Mouse (Mus musculus) inflammation-experienced regulatory T-cells, adult 6 months (primary cell): ENCODE data around the gene Gm47985. TPM values are rescaled to one million over a fixed set of nuclear protein-coding genes. Genes with fewer than 3 reads are reported as not detected.
"Not testable (repeated sequence)": the region's sequence is repeated elsewhere in the genome, so short reads cannot be mapped to it uniquely, and the experiment has no call there.

Source experiments
- ATAC-seq: one replicate; pipeline ENCODE4 v1.8.0; 2017
- polyA plus RNA-seq, 3 experiments: library from polyadenylated mRNA; unstranded; fragments of 100-300 nt; shearing (Covaris generic); gene quantifications; one replicate each; pipeline ENCODE4 v1.2.1; 2017

Gm47985 gene
- polyA plus RNA-seq, 3 experiments from 2014 or later = 0.34 TPM; not detected in 2

GRCm38 (mm10) chr1:151177937-151178271 lies 4.4 kb upstream of the Gm47985 start:
- ATAC-seq = no peak

GRCm38 (mm10) chr1:151178505-151179083 lies 3.7 kb upstream of the Gm47985 start:
- ATAC-seq = no peak

GRCm38 (mm10) chr1:151180167-151180566 lies 2.2 kb upstream of the Gm47985 start:
- no peak for ATAC-seq

- not testable (repeated sequence) for ATAC-seq
Observed at GRCm38 (mm10) chr1:151186186-151186585, 3.8 kb downstream of the Gm47985 start.

- not testable (repeated sequence) for ATAC-seq
Observed at GRCm38 (mm10) chr1:151186879-151187424, 4.6 kb downstream of the Gm47985 start.

- ATAC-seq = no peak
Observed at GRCm38 (mm10) chr1:151188469-151188868, 6.1 kb downstream of the Gm47985 start.

- ATAC-seq = not testable (repeated sequence)
Observed at GRCm38 (mm10) chr1:151192075-151192474, 9.7 kb downstream of the Gm47985 start, which contains the start of gene Gm8947. Gm8947 (plus strand) TSS chr1:151192376.

GRCm38 (mm10) chr1:151192739-151193138 lies 10.4 kb downstream of the Gm47985 start:
- ATAC-seq = not testable (repeated sequence)

- ATAC-seq = not testable (repeated sequence)
Observed at GRCm38 (mm10) chr1:151195986-151196385, 13.6 kb downstream of the Gm47985 start.

- not testable (repeated sequence) for ATAC-seq
Observed at GRCm38 (mm10) chr1:151196690-151197089, 14.4 kb downstream of the Gm47985 start.

GRCm38 (mm10) chr1:151198120-151198519 lies 15.8 kb downstream of the Gm47985 start, which contains the start of gene Gm47995:
Gm47995 (plus strand) TSS chr1:151198448.
- ATAC-seq = not testable (repeated sequence)

GRCm38 (mm10) chr1:151200620-151201019 lies 18.3 kb downstream of the Gm47985 start:
- not testable (repeated sequence) for ATAC-seq

- not testable (repeated sequence) for ATAC-seq
Observed at GRCm38 (mm10) chr1:151202771-151203170, 20.4 kb downstream of the Gm47985 start.

- not testable (repeated sequence) for ATAC-seq
Observed at GRCm38 (mm10) chr1:151203818-151204217, 21.5 kb downstream of the Gm47985 start, which contains the start of gene 3110040M04Rik. 3110040M04Rik (plus strand) TSS chr1:151204121.

GRCm38 (mm10) chr1:151208493-151208892 lies 26.2 kb downstream of the Gm47985 start:
- not testable (repeated sequence) for ATAC-seq

- ATAC-seq = not testable (repeated sequence)
Observed at GRCm38 (mm10) chr1:151208944-151209343, 26.6 kb downstream of the Gm47985 start.

GRCm38 (mm10) chr1:151209824-151210355 lies 27.6 kb downstream of the Gm47985 start, which contains the start of gene Gm47996:
Gm47996 (plus strand) TSS chr1:151210131.
- ATAC-seq = not testable (repeated sequence)

- not testable (repeated sequence) for ATAC-seq
Observed at GRCm38 (mm10) chr1:151211666-151212065, 29.3 kb downstream of the Gm47985 start.

- ATAC-seq = no peak
Observed at GRCm38 (mm10) chr1:151214862-151215261, 32.5 kb downstream of the Gm47985 start.

GRCm38 (mm10) chr1:151215985-151216384 lies 33.6 kb downstream of the Gm47985 start:
- no peak for ATAC-seq

GRCm38 (mm10) chr1:151216417-151216816 lies 34.1 kb downstream of the Gm47985 start:
- ATAC-seq = no peak

GRCm38 (mm10) chr1:151219045-151219444 lies 36.7 kb downstream of the Gm47985 start:
- no peak for ATAC-seq

- no peak for ATAC-seq
Observed at GRCm38 (mm10) chr1:151220098-151220497, 37.8 kb downstream of the Gm47985 start.
